Mouse (Mus musculus) thymus, adult 2 months (tissue): ENCODE results near the gene Zfand3. TPM values are rescaled to one million over a fixed set of nuclear protein-coding genes. Genes with fewer than 3 reads are reported as not detected.

ENCODE experiments used
- DNase-seq: peaks from one replicate; pipeline ENCODE4 v3.0.0; 2021
- H3K27ac ChIP-seq: fragments of 200-500 bp; 2 replicates; pipeline ENCODE4 v1.5.1; 2012; ENCODE audit warnings: low read length, control low read depth; ENCODE audit not compliant: control insufficient read depth, insufficient read depth
- H3K27me3 ChIP-seq: fragments of 200-500 bp; 2 replicates; pipeline ENCODE4 v1.6.1; 2012; ENCODE audit warnings: mild to moderate bottlenecking, low read length, moderate library complexity, mixed read lengths; ENCODE audit not compliant: control insufficient read depth, insufficient read depth
- H3K36me3 ChIP-seq: fragments of 200-500 bp; 2 replicates; pipeline ENCODE4 v1.6.1; 2012; ENCODE audit warnings: mild to moderate bottlenecking, low read length, moderate library complexity; ENCODE audit not compliant: control insufficient read depth, insufficient read depth
- H3K4me1 ChIP-seq: fragments of 200-500 bp; replicated peaks from 2 replicates; pipeline ENCODE4 v1.6.1; 2012; ENCODE audit warnings: low read length; ENCODE audit not compliant: control insufficient read depth, insufficient read depth
- H3K4me3 ChIP-seq: fragments of 200-500 bp; 2 replicates; pipeline ENCODE4 v1.5.1; 2012; ENCODE audit warnings: mild to moderate bottlenecking, low read length, control low read depth, moderate library complexity; ENCODE audit not compliant: control insufficient read depth, insufficient read depth
- CTCF ChIP-seq: fragments of 200-500 bp; IDR thresholded peaks from 2 replicates; pipeline ENCODE4 v1.5.1; 2012; ENCODE audit warnings: mild to moderate bottlenecking, control low read depth, low read length, moderate library complexity, borderline replicate concordance; ENCODE audit not compliant: control insufficient read depth, poor library complexity, insufficient read depth; ENCODE audit errors: extremely low read depth
- POLR2A ChIP-seq: fragments of 200-500 bp; IDR thresholded peaks from 2 replicates; pipeline ENCODE4 v1.6.1; 2012; ENCODE audit warnings: mild to moderate bottlenecking, low read length, control low read depth, moderate library complexity; ENCODE audit not compliant: control insufficient read depth, poor library complexity, insufficient read depth; ENCODE audit errors: extremely low read depth
- WGBS: fragments of 180-500 bp; shearing (Covaris S2); methylation state at CpG from one replicate; pipeline ENCODE4 v1.1.7; 2018; 5-methylcytosine and 5-hydroxymethylcytosine counted together
- polyA plus RNA-seq: library from polyadenylated mRNA; depleted of rRNA; stranded (reverse); fragments of >200 nt; gene quantifications from 2 replicates; pipeline ENCODE4 v1.2.3, GENCODE M21; 2012

Gene Zfand3
- polyA plus RNA-seq, 1 experiment: 75.6 TPM

GRCm38 (mm10) chr17:30213371-30213770 is 208.8 kb downstream of the Zfand3 start:
- WGBS: 93% methylated on average over 5 of the region's 5 CpGs
- H3K4me3 ChIP-seq: no peak overlapping the region
- TF ChIP-seq CTCF: no peak
- no peak for TF ChIP-seq POLR2A
- H3K27me3 ChIP-seq: no peaks in the 10 kb centered on the region
- no peaks in the 10 kb centered on the region for H3K4me1 ChIP-seq
- DNase-seq: no peak
- H3K27ac ChIP-seq: no peak overlapping the region
- H3K36me3 ChIP-seq: peaks cover 5% of the 10 kb centered on the region; the same call in 1 of the 2 replicates

- H3K27ac ChIP-seq: no peak overlapping the region
- no peaks in the 10 kb centered on the region for H3K27me3 ChIP-seq
- WGBS: 91% methylated on average over 6 of the region's 6 CpGs
- H3K36me3 ChIP-seq: no peaks in the 10 kb centered on the region; the same call in 1 of the 2 replicates
- no peak overlapping the region for H3K4me3 ChIP-seq
- no peak for DNase-seq
- H3K4me1 ChIP-seq: no peaks in the 10 kb centered on the region
- TF ChIP-seq POLR2A (no peak), CTCF (no peak)
These were observed 209.9 kb downstream of the Zfand3 start for GRCm38 (mm10) chr17:30214393-30214792.

GRCm38 (mm10) chr17:30215741-30216140 is 211.2 kb downstream of the Zfand3 start:
- TF ChIP-seq CTCF: no peak
- no peak for TF ChIP-seq POLR2A
- H3K27me3 ChIP-seq: no peaks in the 10 kb centered on the region
- 89% methylated on average over 4 of the region's 4 CpGs for WGBS
- no peak overlapping the region for H3K27ac ChIP-seq
- no peak for DNase-seq
- H3K36me3 ChIP-seq: no peaks in the 10 kb centered on the region; the same call in 1 of the 2 replicates
- H3K4me1 ChIP-seq: no peaks in the 10 kb centered on the region
- H3K4me3 ChIP-seq: no peak overlapping the region

- Histone ChIP-seq H3K36me3 (no peaks in the 10 kb centered on the region; the same call in 1 of the 2 replicates), H3K4me3 (no peak overlapping the region), H3K4me1 (no peaks in the 10 kb centered on the region), H3K27me3 (no peaks in the 10 kb centered on the region), H3K27ac (no peak overlapping the region)
- DNase-seq: no peak
- WGBS: 95% methylated on average over 14 of the region's 14 CpGs
- no peak for TF ChIP-seq CTCF
- no peak for TF ChIP-seq POLR2A
These were observed 217.1 kb downstream of the Zfand3 start for GRCm38 (mm10) chr17:30221677-30222076.

- H3K27me3 ChIP-seq: no peaks in the 10 kb centered on the region
- TF ChIP-seq CTCF: no peak
- no peaks in the 10 kb centered on the region; the same call in 1 of the 2 replicates for H3K36me3 ChIP-seq
- no peak overlapping the region for H3K4me3 ChIP-seq
- no peak for DNase-seq
- H3K27ac ChIP-seq: no peak overlapping the region
- no peaks in the 10 kb centered on the region for H3K4me1 ChIP-seq
- WGBS: 92% methylated on average over 11 of the region's 11 CpGs
These were observed 217.8 kb downstream of the Zfand3 start for GRCm38 (mm10) chr17:30222361-30222760.

GRCm38 (mm10) chr17:30222837-30223236 is 218.3 kb downstream of the Zfand3 start:
- Histone ChIP-seq H3K27ac (no peak overlapping the region), H3K4me3 (no peak overlapping the region), H3K27me3 (no peaks in the 10 kb centered on the region), H3K4me1 (no peaks in the 10 kb centered on the region), H3K36me3 (no peaks in the 10 kb centered on the region; the same call in 1 of the 2 replicates)
- no peak for DNase-seq
- no peak for TF ChIP-seq POLR2A
- TF ChIP-seq CTCF: no peak
- WGBS: 97% methylated on average over 12 of the region's 12 CpGs

- TF ChIP-seq CTCF (no peak), POLR2A (no peak)
- no peak for DNase-seq
- WGBS: 95% methylated on average over 5 of the region's 5 CpGs
These were observed 220.7 kb downstream of the Zfand3 start for GRCm38 (mm10) chr17:30225030-30225740.

More at GRCm38 (mm10) chr17:30225030-30225740, 220.7 kb downstream of the Zfand3 start:
- H3K4me3 ChIP-seq: no peak overlapping the region
- no peaks in the 10 kb centered on the region for H3K27me3 ChIP-seq
- H3K36me3 ChIP-seq: no peaks in the 10 kb centered on the region
- H3K27ac ChIP-seq: no peak overlapping the region
- H3K4me1 ChIP-seq: no peaks in the 10 kb centered on the region
